Mouse (Mus musculus) liver, embryonic 15.5 days (tissue): ENCODE data around the gene Cdc26. TPM values are rescaled to one million over a fixed set of nuclear protein-coding genes. Genes with fewer than 3 reads are reported as not detected.

Source experiments
- ATAC-seq: fragments of 200-750 bp; cut with Nextera tagmentation; 2 replicates; pipeline ENCODE4 v1.8.0; 2017; ENCODE audit warnings: moderate number of reproducible peaks, mild to moderate bottlenecking, moderate library complexity; ENCODE audit not compliant: insufficient read depth
- H3K27ac ChIP-seq: fragments of 300-500 bp; sonication (generic); replicated peaks from 2 replicates; pipeline ENCODE4 v1.5.1; 2015; ENCODE audit warnings: mild to moderate bottlenecking, inconsistent platforms
- H3K27me3 ChIP-seq: fragments of 300-500 bp; sonication (generic); 2 replicates; pipeline ENCODE4 v1.6.1; 2015; ENCODE audit warnings: mild to moderate bottlenecking, inconsistent platforms
- H3K36me3 ChIP-seq: fragments of 300-500 bp; sonication (generic); replicated peaks from 2 replicates; pipeline ENCODE4 v1.6.1; 2015; ENCODE audit warnings: moderate library complexity, mild to moderate bottlenecking, inconsistent platforms
- H3K4me1 ChIP-seq: fragments of 300-500 bp; sonication (generic); replicated peaks from 2 replicates; pipeline ENCODE4 v1.6.1; 2015; ENCODE audit warnings: inconsistent platforms
- H3K4me2 ChIP-seq: fragments of 300-500 bp; sonication (generic); 2 replicates; pipeline ENCODE4 v1.6.1; 2015; ENCODE audit warnings: moderate library complexity, mild to moderate bottlenecking, inconsistent platforms
- H3K4me3 ChIP-seq: fragments of 300-500 bp; sonication (generic); replicated peaks from 2 replicates; pipeline ENCODE4 v1.5.1; 2015; ENCODE audit warnings: mild to moderate bottlenecking, inconsistent platforms
- H3K9ac ChIP-seq: fragments of 300-500 bp; sonication (generic); 2 replicates; pipeline ENCODE4 v1.6.1; 2015; ENCODE audit warnings: moderate library complexity, mild to moderate bottlenecking, inconsistent platforms
- H3K9me3 ChIP-seq: fragments of 300-500 bp; sonication (generic); replicated peaks from 2 replicates; pipeline ENCODE4 v1.6.1; 2016; ENCODE audit warnings: inconsistent platforms
- WGBS: fragments of 180-500 bp; shearing (Covaris S2); methylation state at CpG from one replicate; pipeline ENCODE4 v1.1.7; 2015; ENCODE audit warnings: mixed read lengths; ENCODE audit not compliant: insufficient replicate concordance; 5-methylcytosine and 5-hydroxymethylcytosine counted together
- polyA plus RNA-seq: library from polyadenylated mRNA; unstranded; fragments of >200 nt; fragmentation: Nextera tagmentation; extraction: Ambion mirVana; gene quantifications from 2 replicates; pipeline ENCODE4 v1.2.1, GENCODE M21; 2015

Gene Cdc26
- polyA plus RNA-seq, 1 experiment from 2014 or later = 57.4 TPM

- peaks cover 53% of the 10 kb centered on the region for H3K4me1 ChIP-seq
- ATAC-seq = no peak
Observed at GRCm38 (mm10) chr4:62360805-62361455, 47.5 kb downstream of the Cdc26 start.

GRCm38 (mm10) chr4:62360088-62360804 is 48.2 kb downstream of the Cdc26 start, which contains the start of the genes Fkbp15 and Slc31a1:
Gene Fkbp15, minus strand, starts transcription at chr4:62360548.
Gene Slc31a1, plus strand, starts transcription at chr4:62360727.
- Histone ChIP-seq H3K9me3 (no peaks in the 10 kb centered on the region), H3K27me3 (no peaks in the 10 kb centered on the region), H3K4me2 (peak within 1 kb of the TSS; percentile 96), H3K4me1 (peaks cover 48% of the 10 kb centered on the region), H3K36me3 (peaks cover 11% of the 10 kb centered on the region), H3K4me3 (peak within 1 kb of the TSS; percentile 91), H3K9ac (peak within 1 kb of the TSS; percentile 90), H3K27ac (peak within 1 kb of the TSS; percentile 91)
- WGBS = under 1% methylated on average over 51 of the region's 51 CpGs
- ATAC-seq = peak; percentile 99

More at GRCm38 (mm10) chr4:62360805-62361455, 47.5 kb downstream of the Cdc26 start:
- Histone ChIP-seq H3K36me3 (peaks cover 11% of the 10 kb centered on the region), H3K9ac (peak overlapping the region; percentile 77), H3K27me3 (no peaks in the 10 kb centered on the region), H3K27ac (peak overlapping the region; percentile 79), H3K4me3 (peak overlapping the region; percentile 91), H3K9me3 (no peaks in the 10 kb centered on the region), H3K4me2 (peak overlapping the region; percentile 96)
- under 1% methylated on average over 20 of the region's 22 CpGs for WGBS

- 31% methylated on average over 7 of the region's 7 CpGs for WGBS
Observed at GRCm38 (mm10) chr4:62359256-62359775, 49.1 kb downstream of the Cdc26 start.

DNA sequence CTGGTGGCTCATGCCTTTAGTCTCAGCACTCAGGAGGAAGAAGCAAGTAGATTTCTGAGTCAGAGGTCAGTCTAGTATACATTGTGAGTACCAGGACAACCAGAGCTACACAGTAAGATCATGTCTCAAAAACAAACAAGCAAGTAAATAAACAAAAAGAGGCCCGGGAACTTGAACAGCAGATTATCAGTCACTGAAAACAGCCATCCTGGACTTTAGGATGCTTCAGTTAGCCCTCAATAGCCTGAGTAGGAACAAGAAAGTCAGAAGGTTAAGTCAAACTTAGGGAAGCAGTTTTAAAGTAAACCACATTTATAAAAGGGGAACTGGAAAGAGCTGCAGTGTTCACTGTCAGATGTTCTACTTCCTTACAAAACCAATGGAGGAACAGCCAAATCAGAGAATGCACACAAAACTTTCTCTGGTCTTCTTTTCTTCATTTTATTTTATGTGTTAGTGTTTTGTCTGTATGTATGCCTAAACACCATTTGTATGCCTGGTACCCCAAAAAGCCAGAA is 50.8 kb downstream of the Cdc26 start:
- H3K4me3 ChIP-seq = no peak overlapping the region
- no peaks in the 10 kb centered on the region for H3K9me3 ChIP-seq
- H3K9ac ChIP-seq = no peak overlapping the region
- H3K27ac ChIP-seq = 0 out of 2 replicates have a peak overlapping the region, but pooled peaks have one; percentile 11
- H3K36me3 ChIP-seq = peaks cover 11% of the 10 kb centered on the region
- 28% methylated on average over 1 of the region's 1 CpGs for WGBS
- no peak for ATAC-seq
- no peaks in the 10 kb centered on the region for H3K27me3 ChIP-seq
- H3K4me2 ChIP-seq = no peak overlapping the region
- peaks cover 37% of the 10 kb centered on the region for H3K4me1 ChIP-seq

More at GRCm38 (mm10) chr4:62359256-62359775, 49.1 kb downstream of the Cdc26 start:
- H3K4me2 ChIP-seq = peak overlapping the region; percentile 96
- ATAC-seq = no peak
- peak overlapping the region; percentile 91 for H3K27ac ChIP-seq
- H3K27me3 ChIP-seq = no peaks in the 10 kb centered on the region
- no peaks in the 10 kb centered on the region for H3K9me3 ChIP-seq
- peaks cover 42% of the 10 kb centered on the region for H3K4me1 ChIP-seq
- peak overlapping the region; percentile 90 for H3K9ac ChIP-seq
- peaks cover 11% of the 10 kb centered on the region for H3K36me3 ChIP-seq
- peak overlapping the region; percentile 91 for H3K4me3 ChIP-seq

DNA sequence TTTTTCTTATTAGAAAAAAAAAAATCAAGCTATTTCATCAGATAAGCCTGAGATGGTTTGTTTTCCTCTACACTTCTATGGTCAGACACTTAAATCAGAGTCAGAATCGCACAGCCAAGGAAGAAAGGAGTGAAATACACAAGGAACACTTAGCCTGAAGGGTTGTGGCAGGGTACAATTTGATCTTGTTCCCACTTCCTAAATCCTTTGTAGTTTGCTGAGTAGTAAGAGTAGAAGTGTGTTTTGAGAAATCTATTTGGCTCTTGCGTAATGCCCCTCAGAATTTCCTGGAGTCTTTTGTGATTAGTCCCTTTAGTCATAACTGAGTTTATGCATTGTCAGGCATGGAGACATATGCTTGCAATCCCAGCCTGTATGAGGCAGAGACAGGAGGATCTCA is 59.1 kb downstream of the Cdc26 start:
- H3K4me1 ChIP-seq = peaks cover 12% of the 10 kb centered on the region
- H3K27me3 ChIP-seq = no peaks in the 10 kb centered on the region
- no peak overlapping the region for H3K4me2 ChIP-seq
- H3K9me3 ChIP-seq = no peaks in the 10 kb centered on the region
- H3K4me3 ChIP-seq = no peak overlapping the region
- no peak for ATAC-seq
- WGBS = 83% methylated on average over 2 of the region's 2 CpGs
- H3K36me3 ChIP-seq = peaks cover 31% of the 10 kb centered on the region
- no peak overlapping the region for H3K27ac ChIP-seq
- H3K9ac ChIP-seq = no peak overlapping the region

- no peaks in the 10 kb centered on the region for H3K9me3 ChIP-seq
- no peak overlapping the region for H3K9ac ChIP-seq
- no peak overlapping the region for H3K4me3 ChIP-seq
- 51% methylated on average over 2 of the region's 2 CpGs for WGBS
- H3K27ac ChIP-seq = peak overlapping the region; percentile 64; the same call in 1 of the 2 replicates
- no peaks in the 10 kb centered on the region for H3K27me3 ChIP-seq
- ATAC-seq = peak; percentile 70
- H3K4me2 ChIP-seq = peak overlapping the region; percentile 8; the same call in 1 of the 2 replicates
- peaks cover 12% of the 10 kb centered on the region for H3K4me1 ChIP-seq
- H3K36me3 ChIP-seq = peaks cover 41% of the 10 kb centered on the region
Observed at GRCm38 (mm10) chr4:62348329-62348705, 60.1 kb downstream of the Cdc26 start.

DNA sequence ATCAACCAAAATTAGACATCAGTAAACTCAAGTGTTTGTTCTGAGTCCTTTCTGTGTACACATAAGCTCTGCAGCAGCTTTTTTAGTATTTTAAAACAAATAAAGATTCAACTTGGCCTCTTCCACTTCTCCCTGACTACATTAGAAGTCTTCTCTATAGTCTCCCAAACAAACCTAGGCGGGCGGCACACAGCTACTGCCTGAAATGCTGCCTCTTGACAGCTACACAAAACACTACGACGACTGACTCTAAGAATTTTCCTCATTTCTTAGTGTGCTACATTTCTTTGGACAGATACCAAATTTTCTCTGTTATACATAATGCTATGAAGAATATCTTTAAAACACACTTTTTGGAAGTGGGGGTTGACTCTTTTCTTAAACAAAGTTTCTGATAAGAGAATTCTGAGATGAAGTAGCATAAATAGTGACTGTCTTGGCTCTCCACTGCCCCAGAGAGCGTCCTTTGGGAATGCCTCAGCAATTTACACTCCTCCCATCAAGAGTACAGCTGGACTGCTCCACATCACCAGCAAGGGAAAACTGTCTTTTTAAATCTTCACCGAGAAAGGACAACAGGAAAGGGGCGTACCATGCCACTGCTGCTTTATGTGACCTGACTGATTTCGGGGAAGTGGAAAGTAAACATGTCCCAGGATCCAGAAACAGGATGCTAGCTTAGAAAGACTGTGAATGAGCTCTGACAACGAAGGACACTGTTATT is 60.7 kb downstream of the Cdc26 start:
- H3K4me1 ChIP-seq = peaks cover 12% of the 10 kb centered on the region
- ATAC-seq = peak; percentile 55; the same call in 1 of the 2 replicates

GRCm38 (mm10) chr4:62345827-62346226 is 62.6 kb downstream of the Cdc26 start:
- no peak overlapping the region for H3K9ac ChIP-seq
- H3K4me3 ChIP-seq = no peak overlapping the region
- no peaks in the 10 kb centered on the region for H3K27me3 ChIP-seq
- H3K36me3 ChIP-seq = peaks cover 42% of the 10 kb centered on the region
- H3K4me2 ChIP-seq = no peak overlapping the region
- no peak overlapping the region for H3K27ac ChIP-seq
- H3K4me1 ChIP-seq = peaks cover 12% of the 10 kb centered on the region
- 71% methylated on average over 4 of the region's 4 CpGs for WGBS
- H3K9me3 ChIP-seq = no peaks in the 10 kb centered on the region
- no peak for ATAC-seq

More for the DNA sequence above, 60.7 kb downstream of the Cdc26 start:
- Histone ChIP-seq H3K4me3 (no peak overlapping the region), H3K4me2 (0 out of 2 replicates have a peak overlapping the region, but pooled peaks have one; percentile 8), H3K36me3 (peaks cover 46% of the 10 kb centered on the region), H3K27ac (peak overlapping the region; percentile 64), H3K9ac (no peak overlapping the region), H3K27me3 (no peaks in the 10 kb centered on the region), H3K9me3 (no peaks in the 10 kb centered on the region)
- WGBS = 53% methylated on average over 9 of the region's 9 CpGs

DNA sequence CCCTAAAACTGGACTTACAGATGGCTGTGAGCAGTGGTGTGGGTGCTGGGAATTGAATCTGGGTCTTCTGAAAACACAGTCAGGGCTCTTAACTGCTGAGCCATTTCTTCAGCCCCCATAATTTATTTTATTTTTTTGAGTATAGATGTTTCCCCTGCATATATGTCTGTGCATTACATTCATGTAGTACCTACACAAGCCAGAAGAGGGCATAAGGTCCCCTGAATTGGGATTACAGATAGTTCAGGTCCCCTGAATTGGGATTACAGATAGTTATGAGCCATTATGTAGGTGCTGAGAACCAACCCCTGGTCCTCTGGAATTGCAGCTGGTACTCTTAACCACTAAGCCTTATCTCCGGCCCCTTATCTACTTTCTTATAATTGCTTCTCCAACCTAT is 64.4 kb downstream of the Cdc26 start:
- no peak overlapping the region for H3K4me2 ChIP-seq
- H3K4me1 ChIP-seq = peaks cover 4% of the 10 kb centered on the region
- peaks cover 57% of the 10 kb centered on the region for H3K36me3 ChIP-seq
- no peak overlapping the region for H3K9ac ChIP-seq
- no peak for ATAC-seq
- no peak overlapping the region for H3K27ac ChIP-seq
- 70% methylated on average over 1 of the region's 1 CpGs for WGBS
- no peaks in the 10 kb centered on the region for H3K9me3 ChIP-seq
- H3K27me3 ChIP-seq = no peaks in the 10 kb centered on the region
- no peak overlapping the region for H3K4me3 ChIP-seq

- no peaks in the 10 kb centered on the region for H3K27me3 ChIP-seq
- H3K9me3 ChIP-seq = no peaks in the 10 kb centered on the region
- H3K4me1 ChIP-seq = no peaks in the 10 kb centered on the region
- H3K9ac ChIP-seq = no peak overlapping the region
- no peak overlapping the region for H3K4me3 ChIP-seq
- no peak overlapping the region for H3K4me2 ChIP-seq
- peaks cover 73% of the 10 kb centered on the region for H3K36me3 ChIP-seq
- 75% methylated on average over 5 of the region's 5 CpGs for WGBS
- no peak overlapping the region for H3K27ac ChIP-seq
- no peak for ATAC-seq
Observed at GRCm38 (mm10) chr4:62338536-62338935, 69.9 kb downstream of the Cdc26 start.
